Mouse (Mus musculus): ENCODE measurements around the gene Bhmt2.

The Bhmt2 gene

GRCm38 (mm10) chr13:93637282-93638245, 36.5 kb downstream of the Bhmt2 start, which contains the start of gene Bhmt:
TSS of gene Bhmt (minus strand) at chr13:93637961.
- no peak for DNase-seq

- DNase-seq, result no peak
Observed at GRCm38 (mm10) chr13:93636561-93636960, 37.5 kb downstream of the Bhmt2 start.

GRCm38 (mm10) chr13:93632927-93633326, 41.2 kb downstream of the Bhmt2 start:
- no peak for DNase-seq

- DNase-seq, result no peak
Observed at GRCm38 (mm10) chr13:93630941-93631705, 43.0 kb downstream of the Bhmt2 start.

- no peak for DNase-seq
Observed at GRCm38 (mm10) chr13:93628861-93629260, 45.2 kb downstream of the Bhmt2 start.

- DNase-seq, result no peak
Observed at GRCm38 (mm10) chr13:93614361-93614948, 59.6 kb downstream of the Bhmt2 start.

- DNase-seq, result no peak
Observed at GRCm38 (mm10) chr13:93613771-93614170, 60.3 kb downstream of the Bhmt2 start.

- DNase-seq, result peak; percentile 82
Observed at GRCm38 (mm10) chr13:93612660-93613607, 61.2 kb downstream of the Bhmt2 start.

- no peak for DNase-seq
Observed at GRCm38 (mm10) chr13:93608476-93608875, 65.6 kb downstream of the Bhmt2 start.

GRCm38 (mm10) chr13:93607701-93608100, 66.4 kb downstream of the Bhmt2 start:
- DNase-seq, result no peak

- DNase-seq, result no peak
Observed at GRCm38 (mm10) chr13:93606868-93607578, 67.1 kb downstream of the Bhmt2 start.
